Mouse (Mus musculus): ENCODE results near the gene Stmn1. TPM values are rescaled to one million over a fixed set of nuclear protein-coding genes. Genes with fewer than 3 reads are reported as not detected.

The Stmn1 gene
- polyA plus RNA-seq (2014; fragmentation: Nextera tagmentation; extraction: Ambion mirVana) = 896 and 908 TPM in 2 replicates

- H3K4me3 ChIP-seq (ENCODE audit: low read depth, low read length) = peak within 1 kb of the TSS; percentile 84
- peaks cover 10% of the 10 kb centered on the region for H3K4me1 ChIP-seq (replicated peaks; ENCODE audit: control insufficient read depth, insufficient read depth, low read length)
- peak; percentile 93 for ATAC-seq (replicated peaks; ENCODE audit: low FRiP score)
- no peaks in the 10 kb centered on the region for H3K27me3 ChIP-seq (replicated peaks; ENCODE audit: control insufficient read depth, insufficient read depth, low read length)
- H3K9me3 ChIP-seq (ENCODE audit: control insufficient read depth, low read length) = no peaks in the 10 kb centered on the region
- peak; percentile 93 for DNase-seq (ENCODE audit: low spot score)
- H3K36me3 ChIP-seq (ENCODE audit: control insufficient read depth, insufficient read depth, low read length) = peaks cover 15% of the 10 kb centered on the region
- H3K9ac ChIP-seq (ENCODE audit: low read depth, low read length) = peak within 1 kb of the TSS; percentile 96
- peak within 1 kb of the TSS; percentile 85 for H3K27ac ChIP-seq (ENCODE audit: low read depth, low read length)
- H3K4me2 ChIP-seq = peak within 1 kb of the TSS; percentile 97
- WGBS = 0% methylated on average over 31 of the region's 31 CpGs
Measured at GRCm38 (mm10) chr4:134468215-134468575, at the start of gene Stmn1. Stmn1 (plus strand) TSS chr4:134468320.

- Histone ChIP-seq H3K4me1 (replicated peaks; ENCODE audit: control insufficient read depth, insufficient read depth, low read length) (no peaks in the 10 kb centered on the region), H3K9ac (ENCODE audit: low read depth, low read length) (no peak overlapping the region), H3K4me3 (ENCODE audit: low read depth, low read length) (no peak overlapping the region), H3K4me2 (no peak overlapping the region), H3K9me3 (ENCODE audit: control insufficient read depth, low read length) (no peaks in the 10 kb centered on the region), H3K27me3 (replicated peaks; ENCODE audit: control insufficient read depth, insufficient read depth, low read length) (no peaks in the 10 kb centered on the region), H3K27ac (ENCODE audit: low read depth, low read length) (no peak overlapping the region), H3K36me3 (ENCODE audit: control insufficient read depth, insufficient read depth, low read length) (0 out of 2 replicates have a peak, but pooled peaks cover 2% of the 10 kb centered on the region)
- 75% methylated on average over 11 of the region's 11 CpGs for WGBS
- no peak for DNase-seq (ENCODE audit: low spot score)
- ATAC-seq (replicated peaks; ENCODE audit: low FRiP score) = no peak
Measured at GRCm38 (mm10) chr4:134421971-134422370, 46.1 kb upstream of the Stmn1 start.

DNA sequence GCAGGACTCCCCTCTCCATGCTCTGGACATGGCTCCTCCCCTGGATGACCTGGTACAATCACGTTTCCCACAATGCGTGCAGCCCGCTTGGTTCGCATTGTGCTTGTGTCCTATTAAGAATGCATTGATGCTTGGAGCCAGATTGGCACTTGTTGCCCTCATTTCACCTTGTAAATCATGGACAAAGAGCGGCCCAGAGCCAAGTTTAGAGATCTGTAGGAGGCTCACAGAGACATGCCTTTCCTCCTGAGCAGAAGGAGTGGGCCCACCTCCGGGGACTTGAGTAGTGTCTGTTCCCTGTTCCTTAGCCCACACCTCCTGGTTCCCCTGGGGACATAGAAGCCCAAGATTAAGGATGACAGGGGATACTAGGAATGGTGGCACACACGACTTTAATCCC is 44.2 kb upstream of the Stmn1 start:
- Histone ChIP-seq H3K9me3 (ENCODE audit: control insufficient read depth, low read length) (no peaks in the 10 kb centered on the region), H3K36me3 (ENCODE audit: control insufficient read depth, insufficient read depth, low read length) (no peaks in the 10 kb centered on the region)
- WGBS = 90% methylated on average over 7 of the region's 7 CpGs

DNA sequence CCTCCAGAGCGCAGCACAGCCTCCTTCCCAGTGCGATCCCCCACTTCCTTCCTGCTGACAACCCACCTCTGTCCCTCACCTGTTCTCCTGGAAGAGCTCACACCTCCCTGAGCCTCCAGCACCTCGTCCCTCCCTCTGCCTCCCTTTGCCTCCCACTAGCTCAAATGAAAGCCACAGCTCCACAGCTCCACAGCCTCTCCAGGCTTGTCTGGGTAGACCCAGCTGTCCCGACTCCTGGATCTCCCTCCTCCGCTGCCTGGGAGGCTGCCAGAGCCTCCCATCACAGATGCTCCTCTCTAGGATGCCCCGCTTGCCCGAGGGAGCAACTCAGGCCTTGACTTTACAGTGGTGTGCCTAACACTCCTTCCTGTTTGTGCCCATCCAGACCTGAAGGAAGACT is 43.0 kb upstream of the Stmn1 start:
- Histone ChIP-seq H3K27me3 (replicated peaks; ENCODE audit: control insufficient read depth, insufficient read depth, low read length) (no peaks in the 10 kb centered on the region), H3K9ac (ENCODE audit: low read depth, low read length) (no peak overlapping the region), H3K4me3 (ENCODE audit: low read depth, low read length) (no peak overlapping the region), H3K27ac (ENCODE audit: low read depth, low read length) (no peak overlapping the region), H3K9me3 (ENCODE audit: control insufficient read depth, low read length) (no peaks in the 10 kb centered on the region), H3K4me1 (replicated peaks; ENCODE audit: control insufficient read depth, insufficient read depth, low read length) (no peaks in the 10 kb centered on the region), H3K36me3 (ENCODE audit: control insufficient read depth, insufficient read depth, low read length) (no peaks in the 10 kb centered on the region), H3K4me2 (no peak overlapping the region)
- DNase-seq (ENCODE audit: low spot score) (no peak), ATAC-seq (replicated peaks; ENCODE audit: low FRiP score) (no peak)
- WGBS = 77% methylated on average over 7 of the region's 7 CpGs

More for the DNA sequence above, 44.2 kb upstream of the Stmn1 start:
- Histone ChIP-seq H3K27me3 (replicated peaks; ENCODE audit: control insufficient read depth, insufficient read depth, low read length) (no peaks in the 10 kb centered on the region), H3K4me3 (ENCODE audit: low read depth, low read length) (no peak overlapping the region), H3K4me1 (replicated peaks; ENCODE audit: control insufficient read depth, insufficient read depth, low read length) (no peaks in the 10 kb centered on the region), H3K9ac (ENCODE audit: low read depth, low read length) (no peak overlapping the region), H3K27ac (ENCODE audit: low read depth, low read length) (no peak overlapping the region), H3K4me2 (no peak overlapping the region)
- DNase-seq (ENCODE audit: low spot score) (no peak), ATAC-seq (replicated peaks; ENCODE audit: low FRiP score) (no peak)

DNA sequence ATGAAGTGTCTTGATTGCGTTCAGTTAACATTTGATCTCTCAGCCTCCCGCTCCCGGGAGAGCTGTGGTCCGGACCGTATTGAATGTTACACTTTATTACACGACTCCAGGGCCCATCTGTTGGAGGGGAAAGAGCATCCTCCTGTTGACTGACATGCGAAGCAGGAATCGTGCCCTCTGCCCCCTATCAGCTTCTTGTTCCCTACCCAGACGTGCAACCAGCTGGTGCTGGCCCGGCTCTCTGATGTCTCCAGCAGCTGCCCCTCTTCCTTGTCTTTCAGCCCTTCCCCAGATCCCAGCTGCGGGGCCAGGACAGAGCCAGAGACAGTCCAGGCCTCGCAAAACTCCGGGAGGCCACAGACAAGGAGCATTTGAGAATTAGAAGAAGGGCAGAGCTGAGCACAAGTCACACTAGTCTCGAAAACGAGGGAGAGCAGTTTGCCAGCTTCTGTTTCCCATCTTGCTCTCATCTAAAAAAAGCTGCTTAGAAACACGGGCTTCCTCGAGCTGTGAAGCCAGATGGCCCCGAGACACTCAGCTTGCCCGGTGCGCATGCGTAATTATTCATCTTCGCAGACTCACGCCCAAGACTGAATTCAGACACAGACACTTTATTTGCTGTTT is 37.6 kb upstream of the Stmn1 start:
- Histone ChIP-seq H3K4me3 (ENCODE audit: low read depth, low read length) (no peak overlapping the region), H3K36me3 (ENCODE audit: control insufficient read depth, insufficient read depth, low read length) (no peaks in the 10 kb centered on the region), H3K4me2 (no peak overlapping the region), H3K9me3 (ENCODE audit: control insufficient read depth, low read length) (no peaks in the 10 kb centered on the region), H3K27ac (ENCODE audit: low read depth, low read length) (no peak overlapping the region), H3K4me1 (replicated peaks; ENCODE audit: control insufficient read depth, insufficient read depth, low read length) (no peaks in the 10 kb centered on the region), H3K9ac (ENCODE audit: low read depth, low read length) (no peak overlapping the region), H3K27me3 (replicated peaks; ENCODE audit: control insufficient read depth, insufficient read depth, low read length) (no peaks in the 10 kb centered on the region)
- 54% methylated on average over 23 of the region's 23 CpGs for WGBS
- ATAC-seq (replicated peaks; ENCODE audit: low FRiP score) (no peak), DNase-seq (ENCODE audit: low spot score) (no peak)

DNA sequence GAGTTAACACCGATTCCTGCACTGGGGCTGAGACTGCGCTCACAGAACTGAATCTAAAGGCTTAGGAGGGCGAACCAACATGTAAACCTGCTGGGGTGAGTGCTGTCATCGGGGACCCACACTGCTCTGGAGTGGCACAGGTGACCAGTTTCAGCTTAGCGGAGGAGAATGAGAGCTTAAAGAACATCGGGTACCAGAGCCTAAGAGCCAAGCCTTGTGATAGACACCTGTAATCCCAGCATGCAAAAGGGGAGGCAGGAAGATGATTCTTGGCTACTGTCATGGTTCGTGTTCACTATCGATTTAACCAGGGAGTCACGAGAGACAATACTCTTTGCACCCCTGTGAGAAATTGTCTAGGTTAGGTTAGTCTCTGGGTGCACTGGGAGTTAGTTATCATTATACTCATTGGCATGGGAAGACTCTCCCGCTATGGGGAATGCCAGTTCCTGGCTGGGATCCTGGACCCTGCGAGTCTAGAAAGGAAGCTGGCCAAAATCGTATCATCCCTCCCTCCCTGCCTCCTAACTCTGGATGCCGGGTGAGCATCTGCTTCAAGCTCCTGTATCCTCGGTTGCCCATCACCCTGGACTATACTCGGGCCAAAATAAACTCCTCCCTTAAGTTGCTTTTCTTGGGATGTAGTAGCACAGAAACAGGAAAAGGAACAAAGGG is 35.3 kb upstream of the Stmn1 start:
- DNase-seq (ENCODE audit: low spot score) = no peak
- Histone ChIP-seq H3K4me3 (ENCODE audit: low read depth, low read length) (no peak overlapping the region), H3K9ac (ENCODE audit: low read depth, low read length) (no peak overlapping the region), H3K4me2 (no peak overlapping the region), H3K27ac (ENCODE audit: low read depth, low read length) (no peak overlapping the region), H3K9me3 (ENCODE audit: control insufficient read depth, low read length) (no peaks in the 10 kb centered on the region), H3K27me3 (replicated peaks; ENCODE audit: control insufficient read depth, insufficient read depth, low read length) (no peaks in the 10 kb centered on the region), H3K36me3 (ENCODE audit: control insufficient read depth, insufficient read depth, low read length) (no peaks in the 10 kb centered on the region), H3K4me1 (replicated peaks; ENCODE audit: control insufficient read depth, insufficient read depth, low read length) (no peaks in the 10 kb centered on the region)
- no peak for ATAC-seq (replicated peaks; ENCODE audit: low FRiP score)
- 86% methylated on average over 15 of the region's 15 CpGs for WGBS

- 37% methylated on average over 7 of the region's 7 CpGs for WGBS
- ATAC-seq (replicated peaks; ENCODE audit: low FRiP score) (no peak), DNase-seq (ENCODE audit: low spot score) (no peak)
- Histone ChIP-seq H3K4me3 (ENCODE audit: low read depth, low read length) (no peak overlapping the region), H3K9ac (ENCODE audit: low read depth, low read length) (no peak overlapping the region), H3K4me2 (no peak overlapping the region), H3K27me3 (replicated peaks; ENCODE audit: control insufficient read depth, insufficient read depth, low read length) (no peaks in the 10 kb centered on the region), H3K4me1 (replicated peaks; ENCODE audit: control insufficient read depth, insufficient read depth, low read length) (peaks cover 9% of the 10 kb centered on the region), H3K36me3 (ENCODE audit: control insufficient read depth, insufficient read depth, low read length) (no peaks in the 10 kb centered on the region), H3K9me3 (ENCODE audit: control insufficient read depth, low read length) (no peaks in the 10 kb centered on the region), H3K27ac (ENCODE audit: low read depth, low read length) (no peak overlapping the region)
Measured at GRCm38 (mm10) chr4:134436185-134436584, 31.9 kb upstream of the Stmn1 start.

DNA sequence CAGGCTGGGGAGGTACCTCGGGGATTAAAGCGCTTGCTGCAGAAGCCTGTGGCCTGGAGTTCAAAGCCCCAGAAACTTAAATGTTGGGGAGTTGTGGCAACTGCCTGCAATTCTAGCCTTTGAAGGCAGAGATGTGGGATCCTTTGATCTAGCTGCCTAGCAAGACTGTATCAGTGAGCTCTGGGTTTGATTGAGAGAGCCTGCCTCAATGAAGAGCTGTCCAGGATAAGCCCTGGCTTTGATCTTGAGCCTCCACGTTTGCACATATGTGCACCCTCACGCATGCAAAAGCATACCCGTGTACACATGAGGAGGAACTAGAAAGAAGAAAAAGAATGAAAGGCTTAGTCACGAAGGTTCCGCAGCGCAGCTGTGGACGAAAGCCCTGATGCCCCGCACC is 31.5 kb upstream of the Stmn1 start:
- no peak for DNase-seq (ENCODE audit: low spot score)

DNA sequence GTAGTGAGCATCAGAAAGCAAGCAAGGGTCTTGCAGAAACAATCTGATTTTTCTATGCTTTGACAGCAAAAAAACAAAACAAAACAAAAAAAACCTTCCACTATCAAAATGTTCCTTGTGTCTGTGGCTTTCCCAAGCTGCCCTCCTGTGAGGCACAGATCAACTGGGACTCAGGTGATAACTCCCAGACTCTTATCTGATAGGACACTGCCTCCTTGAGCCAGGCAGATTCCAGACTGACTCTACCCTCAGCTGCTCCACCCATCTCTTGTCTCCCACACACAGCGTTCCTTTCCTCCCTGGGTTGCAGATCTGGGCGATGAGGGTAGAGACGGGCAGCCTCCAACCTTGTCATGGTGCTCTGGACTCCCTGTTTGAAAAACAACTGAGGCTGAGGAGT is 29.0 kb upstream of the Stmn1 start:
- H3K36me3 ChIP-seq (ENCODE audit: control insufficient read depth, insufficient read depth, low read length) = no peaks in the 10 kb centered on the region
- H3K27ac ChIP-seq (ENCODE audit: low read depth, low read length) = no peak overlapping the region
- WGBS = 28% methylated on average over 3 of the region's 3 CpGs
- no peak overlapping the region for H3K4me2 ChIP-seq
- no peaks in the 10 kb centered on the region for H3K27me3 ChIP-seq (replicated peaks; ENCODE audit: control insufficient read depth, insufficient read depth, low read length)
- no peak overlapping the region for H3K4me3 ChIP-seq (ENCODE audit: low read depth, low read length)
- DNase-seq (ENCODE audit: low spot score) (no peak), ATAC-seq (replicated peaks; ENCODE audit: low FRiP score) (peak; percentile 96)
- H3K9ac ChIP-seq (ENCODE audit: low read depth, low read length) = no peak overlapping the region
- no peaks in the 10 kb centered on the region for H3K9me3 ChIP-seq (ENCODE audit: control insufficient read depth, low read length)
- peaks cover 9% of the 10 kb centered on the region for H3K4me1 ChIP-seq (replicated peaks; ENCODE audit: control insufficient read depth, insufficient read depth, low read length)

More for the DNA sequence above, 31.5 kb upstream of the Stmn1 start:
- H3K36me3 ChIP-seq (ENCODE audit: control insufficient read depth, insufficient read depth, low read length) = no peaks in the 10 kb centered on the region
- WGBS = 62% methylated on average over 10 of the region's 10 CpGs
- no peak overlapping the region for H3K4me3 ChIP-seq (ENCODE audit: low read depth, low read length)
- H3K27ac ChIP-seq (ENCODE audit: low read depth, low read length) = no peak overlapping the region
- no peak overlapping the region for H3K9ac ChIP-seq (ENCODE audit: low read depth, low read length)
- ATAC-seq (replicated peaks; ENCODE audit: low FRiP score) = no peak
- peaks cover 9% of the 10 kb centered on the region for H3K4me1 ChIP-seq (replicated peaks; ENCODE audit: control insufficient read depth, insufficient read depth, low read length)
- no peaks in the 10 kb centered on the region for H3K27me3 ChIP-seq (replicated peaks; ENCODE audit: control insufficient read depth, insufficient read depth, low read length)
- H3K9me3 ChIP-seq (ENCODE audit: control insufficient read depth, low read length) = no peaks in the 10 kb centered on the region
- no peak overlapping the region for H3K4me2 ChIP-seq
